Mouse (Mus musculus): ENCODE data around the gene Rpl27a.

Rpl27a gene

GRCm38 (mm10) chr7:109566327-109566726 lies 47.4 kb downstream of the Rpl27a start:
- no peak for DNase-seq (ENCODE audit: low spot score)

- no peak for DNase-seq (ENCODE audit: low spot score)
Measured at GRCm38 (mm10) chr7:109566841-109567768, 48.2 kb downstream of the Rpl27a start.

- DNase-seq (ENCODE audit: low spot score): no peak
Measured at GRCm38 (mm10) chr7:109568391-109568892, 49.5 kb downstream of the Rpl27a start.
